Mouse (Mus musculus) cerebellum, adult 11 months (tissue): Measurements from ENCODE around the gene Fbxo24.

ENCODE experiments used
- DNase-seq: peaks from one replicate; pipeline ENCODE4 v3.0.0; 2022

Gene Fbxo24

DNA sequence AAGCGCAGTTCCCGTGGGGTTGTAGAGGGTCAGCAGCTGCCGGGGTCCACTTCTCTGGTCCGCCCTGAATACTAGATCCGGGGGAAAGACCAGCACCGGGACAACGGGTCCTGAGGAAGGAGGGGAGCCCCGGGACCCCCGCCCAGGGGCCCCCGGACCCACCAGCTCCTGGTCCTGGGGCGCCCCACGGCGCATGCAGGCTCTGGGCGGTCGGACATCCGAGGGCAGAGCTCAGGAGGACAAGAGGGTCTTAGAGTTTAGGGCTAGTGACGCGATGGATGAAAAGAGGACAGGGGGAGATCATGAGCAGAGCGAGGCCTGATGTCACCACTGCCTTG is 28.6 kb downstream of the Fbxo24 start:
- DNase-seq = no peak

DNA sequence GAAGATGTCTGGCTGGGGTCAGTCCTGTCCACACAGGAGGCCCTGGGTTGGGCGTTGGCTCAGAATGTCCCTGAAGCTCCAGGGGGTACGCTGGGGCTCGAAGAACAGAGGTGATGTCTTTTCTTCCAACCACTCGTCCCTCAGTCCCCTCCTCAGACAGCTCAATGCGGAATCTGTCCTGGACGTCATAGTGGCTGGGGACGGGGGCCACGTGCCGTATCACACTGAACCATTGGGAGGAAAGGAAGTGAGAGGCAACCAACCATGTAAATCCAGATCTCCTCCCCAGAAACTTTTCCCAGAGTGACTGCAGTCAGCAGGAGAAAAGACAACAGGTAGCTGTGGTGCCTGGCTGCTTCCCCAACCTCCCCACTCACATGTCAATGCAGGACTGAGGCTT is 29.2 kb downstream of the Fbxo24 start:
- DNase-seq = no peak

DNA sequence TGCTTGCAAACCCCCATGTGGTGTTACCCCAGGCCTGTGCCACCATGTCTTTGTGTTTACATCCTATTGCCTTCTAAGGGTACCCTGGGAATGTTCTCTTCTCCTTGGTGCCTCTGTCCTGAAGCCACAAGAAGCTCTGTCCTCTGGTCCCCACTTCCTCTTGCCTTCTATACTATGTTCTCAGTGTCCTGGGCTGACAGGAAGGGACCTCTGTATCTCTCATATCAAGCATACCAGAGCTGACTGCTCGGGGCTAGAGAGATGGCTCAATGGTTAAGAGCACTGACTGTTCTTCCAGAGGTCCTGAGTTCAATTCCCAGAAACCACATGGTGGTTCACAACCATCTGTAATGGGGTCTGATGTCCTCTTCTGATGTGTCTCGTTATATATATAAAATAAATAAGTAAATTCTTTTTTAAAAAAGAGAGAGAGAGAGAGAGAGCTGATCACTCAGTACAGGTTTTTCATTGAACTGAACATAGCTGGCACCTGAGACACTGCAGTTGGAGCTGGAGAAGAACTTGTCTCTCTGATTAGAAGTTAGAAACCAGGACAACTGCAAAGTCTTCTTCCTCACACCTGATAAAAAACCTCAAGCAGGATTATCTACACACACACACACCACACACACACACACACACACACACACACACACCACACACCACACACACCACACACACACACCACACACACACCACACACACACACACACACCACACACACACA is 30.5 kb downstream of the Fbxo24 start:
- no peak for DNase-seq

DNA sequence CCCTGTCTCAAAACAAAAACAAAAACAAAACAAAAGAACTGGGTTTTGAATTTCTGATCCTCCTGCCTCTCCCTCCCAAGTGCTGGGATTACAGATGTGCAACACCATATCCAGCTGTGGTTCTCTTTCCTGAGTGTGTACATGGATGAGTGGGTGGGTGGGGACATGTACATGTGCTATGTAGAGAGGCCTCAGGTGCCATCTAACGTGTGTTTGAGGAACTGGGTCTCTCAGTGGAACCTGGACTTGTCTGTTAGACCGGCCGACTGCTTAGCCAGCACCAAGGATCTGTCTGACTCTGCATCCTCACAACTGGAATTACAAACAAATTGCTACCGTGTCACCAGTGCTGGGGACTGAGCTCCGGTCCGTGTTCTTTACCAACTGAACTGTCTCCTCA is 31.2 kb downstream of the Fbxo24 start:
- no peak for DNase-seq

DNA sequence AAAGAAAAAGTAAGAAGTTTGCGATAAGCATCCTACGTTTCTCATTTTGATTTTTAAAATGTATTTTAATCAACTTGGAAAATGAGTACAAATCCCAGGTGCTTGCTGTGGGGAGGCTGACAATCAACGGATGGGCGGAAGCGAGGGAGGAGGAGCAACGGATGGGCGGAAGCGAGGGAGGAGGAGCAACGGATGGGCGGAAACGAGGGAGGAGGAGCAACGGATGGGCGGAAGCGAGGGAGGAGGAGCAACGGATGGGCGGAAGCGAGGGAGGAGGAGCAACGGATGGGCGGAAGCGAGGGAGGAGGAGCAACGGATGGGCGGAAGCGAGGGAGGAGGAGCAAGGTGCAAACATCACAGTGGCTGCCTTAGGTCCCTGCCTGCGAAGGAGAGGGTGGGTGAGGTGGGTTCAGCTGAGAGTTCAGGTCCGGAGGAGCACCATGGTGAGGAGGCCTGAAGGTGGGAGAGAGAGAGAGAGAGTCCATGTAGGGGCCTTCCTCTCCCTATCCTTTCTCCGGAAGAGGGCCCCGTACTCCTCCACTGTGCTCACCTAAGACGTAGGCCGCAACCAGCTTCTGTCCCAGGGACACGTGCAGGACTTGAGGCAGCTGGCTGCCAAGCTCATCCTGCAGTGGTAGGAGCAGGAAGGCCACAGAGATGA is 32.1 kb downstream of the Fbxo24 start:
- no peak for DNase-seq

DNA sequence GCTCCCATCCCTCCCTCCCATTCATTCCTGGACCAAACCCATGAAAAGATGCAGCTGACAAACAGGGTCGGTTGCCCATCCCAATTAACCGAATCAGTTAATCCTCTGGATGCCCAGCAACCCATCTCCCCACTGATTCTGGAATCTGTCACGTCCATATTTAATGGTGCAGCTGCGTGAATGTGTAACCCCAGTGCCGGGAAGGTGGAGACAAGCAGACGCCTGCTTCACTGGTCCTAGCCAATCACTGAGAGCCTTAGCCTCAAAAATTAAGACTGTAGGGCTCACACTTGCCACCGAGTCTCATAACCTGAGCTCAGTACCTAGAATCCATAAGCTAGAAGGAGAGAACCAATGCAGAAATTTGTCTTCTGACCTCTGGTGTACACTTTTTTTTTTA is 32.9 kb downstream of the Fbxo24 start:
- no peak for DNase-seq

DNA sequence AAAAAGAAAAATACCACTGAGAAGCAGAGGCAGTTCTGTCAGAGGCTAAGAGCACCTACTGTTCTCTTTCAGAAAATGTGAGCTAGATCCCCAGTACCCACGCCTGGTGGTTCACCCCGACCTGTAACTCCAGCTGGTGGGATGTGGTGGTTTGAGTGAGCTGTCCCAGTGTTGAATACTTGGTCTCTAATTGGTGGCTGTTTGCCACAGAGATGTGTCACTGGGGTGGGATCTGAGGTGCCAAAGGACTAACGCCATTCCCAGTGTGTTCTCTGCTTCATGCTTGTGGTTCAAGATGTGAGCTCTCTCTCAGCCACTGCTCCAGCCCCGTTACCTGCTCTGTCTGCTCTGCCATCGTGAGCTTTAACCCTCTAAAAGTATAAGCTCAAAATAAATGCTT is 38.3 kb downstream of the Fbxo24 start:
- DNase-seq = no peak

DNA sequence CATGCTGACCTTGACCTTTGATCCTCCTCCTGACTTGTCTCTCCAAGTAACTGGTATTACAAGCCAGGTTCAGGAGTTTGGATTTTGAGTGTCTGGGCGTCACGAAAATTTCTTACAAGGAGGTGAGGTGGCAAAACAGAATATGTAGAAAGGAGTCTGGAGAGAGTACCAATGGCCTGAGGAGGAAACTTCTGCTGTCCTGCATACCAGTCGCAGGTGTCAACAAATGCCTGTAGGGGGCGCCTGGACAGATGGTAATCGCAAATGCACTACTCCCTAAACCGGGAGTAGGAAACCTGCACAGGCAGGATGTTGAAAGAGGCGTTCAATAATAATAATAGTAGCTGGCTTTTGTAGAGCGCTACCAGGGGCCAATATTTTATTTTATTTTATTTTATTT is 43.8 kb downstream of the Fbxo24 start:
- peak; percentile 67 for DNase-seq

DNA sequence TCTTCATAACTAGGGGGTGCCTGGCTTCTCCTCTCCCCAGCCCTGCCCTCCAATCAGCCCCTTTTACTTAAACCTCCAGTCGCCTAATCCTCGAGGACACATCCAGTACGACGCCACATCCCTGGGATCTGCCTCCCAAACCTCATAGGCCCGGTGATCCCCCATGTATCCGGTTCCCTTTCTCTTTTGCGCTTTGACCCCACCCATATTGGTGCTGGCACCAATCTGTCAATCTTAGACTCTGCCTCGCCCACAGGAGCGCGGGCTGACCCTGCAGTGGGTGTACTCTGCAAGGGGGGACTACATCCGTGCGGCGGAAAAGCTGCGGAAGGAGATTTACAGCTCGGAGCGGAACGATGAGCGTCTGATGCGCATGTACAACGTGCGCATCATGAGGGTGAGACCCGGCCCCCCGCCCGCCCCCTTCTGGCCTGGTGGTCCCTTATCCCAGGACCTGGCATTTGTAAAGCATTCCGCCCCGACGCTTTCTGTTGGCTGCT is 45.1 kb downstream of the Fbxo24 start:
- no peak for DNase-seq

DNA sequence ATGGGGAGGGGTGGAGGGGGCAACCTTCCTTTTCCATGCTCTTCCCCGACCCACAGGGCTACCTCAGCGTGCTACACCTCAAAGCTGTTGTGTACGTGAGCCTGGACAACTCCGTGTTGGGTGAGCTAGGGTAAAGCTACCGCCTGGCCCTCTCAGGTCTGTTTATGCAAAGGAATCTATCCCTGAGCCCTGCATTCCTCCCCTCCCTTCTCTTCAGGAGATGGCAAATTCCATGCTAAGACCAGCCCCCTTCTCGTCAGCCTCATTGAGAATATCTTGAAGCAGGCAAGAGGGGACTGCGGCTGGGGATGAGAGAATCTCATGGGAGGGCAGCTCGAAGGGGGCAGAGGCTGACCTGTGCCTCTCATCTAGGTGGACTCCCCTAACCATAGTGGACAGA is 46.1 kb downstream of the Fbxo24 start:
- DNase-seq = no peak

DNA sequence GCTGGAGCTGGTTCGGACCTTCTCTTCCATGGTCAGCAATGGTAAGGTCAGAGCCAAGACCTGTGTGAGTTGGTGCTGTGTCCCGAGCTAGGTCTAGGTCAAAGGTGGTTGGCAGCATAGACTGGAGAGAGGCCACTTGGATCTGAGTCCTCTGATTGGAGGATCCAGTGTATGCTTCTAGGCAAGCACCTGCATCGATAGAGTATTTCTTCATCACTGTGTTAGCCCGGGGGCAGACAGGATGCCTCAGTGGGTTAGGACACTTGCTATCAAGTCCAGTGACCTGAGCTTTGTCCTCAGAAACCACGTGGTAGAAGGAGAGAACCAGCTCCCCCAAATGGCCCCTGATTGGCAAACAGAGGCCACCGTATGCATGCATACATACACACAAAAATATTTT is 48.6 kb downstream of the Fbxo24 start:
- DNase-seq = no peak

DNA sequence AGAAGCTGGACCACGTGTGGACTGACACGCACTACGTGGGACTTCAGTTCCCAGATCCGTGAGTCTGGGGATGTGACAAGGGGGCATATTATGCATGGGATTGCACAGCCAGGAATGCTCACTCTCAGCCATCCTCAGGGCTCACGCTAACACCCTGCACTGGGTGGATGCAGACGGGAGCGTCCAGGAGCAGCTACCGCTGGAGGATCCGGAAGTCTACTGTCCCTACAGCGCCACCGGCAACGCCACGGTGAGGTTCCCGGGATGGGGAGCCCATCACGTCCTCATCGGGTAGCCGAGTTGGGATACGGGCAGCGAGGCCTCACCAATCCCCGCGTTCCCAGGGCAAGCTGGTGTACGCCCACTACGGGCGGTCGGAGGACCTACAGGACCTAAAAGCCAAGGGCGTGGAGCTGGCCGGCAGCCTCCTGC is 54.3 kb downstream of the Fbxo24 start:
- peak; percentile 75 for DNase-seq

DNA sequence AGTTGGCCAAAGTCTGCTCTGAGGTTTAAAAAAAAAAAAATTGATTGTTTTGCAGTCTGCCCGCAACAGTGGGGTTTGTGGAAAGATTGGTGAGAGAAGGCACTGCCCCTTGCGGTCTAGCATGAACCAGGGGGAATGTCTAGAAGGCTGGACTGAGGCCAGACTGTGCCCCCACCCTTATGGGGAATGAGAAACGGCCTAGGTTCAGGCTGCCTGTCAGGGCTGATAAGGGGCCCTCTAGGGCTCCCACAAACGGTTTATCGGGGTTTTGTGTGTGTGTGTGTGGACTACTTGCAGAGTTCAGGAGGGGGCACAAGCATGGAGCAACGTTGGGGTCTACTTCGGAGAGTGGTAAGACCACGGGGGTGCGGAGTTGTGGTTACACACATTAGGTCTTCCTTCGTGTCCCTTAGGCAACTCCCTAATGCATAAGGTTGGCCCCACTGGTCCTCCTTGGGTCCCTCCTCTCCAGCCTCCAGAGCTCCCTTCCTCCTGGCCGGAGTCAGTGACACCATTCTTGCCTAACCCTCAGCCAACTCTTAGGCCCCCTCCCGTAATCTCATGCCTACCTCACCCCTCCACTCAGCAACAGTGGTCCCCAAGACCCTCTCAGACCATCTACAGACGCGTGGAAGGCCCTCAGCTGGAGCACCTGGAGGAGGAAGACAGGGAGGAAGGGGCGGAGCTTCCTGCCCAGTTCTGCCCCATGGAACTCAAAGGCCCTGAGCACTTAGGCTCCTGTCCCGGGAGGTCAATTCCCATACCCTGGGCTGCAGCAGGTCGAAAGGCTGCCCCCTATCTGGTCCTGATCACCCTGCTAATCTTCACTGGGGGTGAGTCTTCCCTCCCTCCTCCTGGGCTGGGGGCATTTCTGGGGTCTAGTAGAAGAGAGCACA is 57.9 kb downstream of the Fbxo24 start:
- no peak for DNase-seq

DNA sequence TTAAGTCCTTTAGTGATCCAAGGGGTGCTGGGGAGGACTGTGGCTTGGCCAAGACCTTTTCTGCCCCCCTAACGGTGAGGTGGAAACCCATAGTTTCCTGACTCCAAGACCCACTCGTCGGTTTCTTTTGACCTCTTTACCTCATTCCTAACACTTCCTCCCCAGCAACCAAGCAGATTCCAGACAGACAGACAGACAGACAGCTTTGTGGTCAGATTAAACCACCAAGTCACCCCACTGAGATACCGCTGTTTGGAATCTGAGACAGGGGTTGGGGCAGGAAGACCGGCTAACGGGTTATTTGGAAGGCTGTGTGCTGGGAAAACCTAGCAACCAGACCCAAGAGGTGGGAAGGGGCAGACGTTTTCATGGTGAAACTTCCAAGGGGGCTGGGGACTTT is 58.6 kb downstream of the Fbxo24 start:
- DNase-seq = no peak

DNA sequence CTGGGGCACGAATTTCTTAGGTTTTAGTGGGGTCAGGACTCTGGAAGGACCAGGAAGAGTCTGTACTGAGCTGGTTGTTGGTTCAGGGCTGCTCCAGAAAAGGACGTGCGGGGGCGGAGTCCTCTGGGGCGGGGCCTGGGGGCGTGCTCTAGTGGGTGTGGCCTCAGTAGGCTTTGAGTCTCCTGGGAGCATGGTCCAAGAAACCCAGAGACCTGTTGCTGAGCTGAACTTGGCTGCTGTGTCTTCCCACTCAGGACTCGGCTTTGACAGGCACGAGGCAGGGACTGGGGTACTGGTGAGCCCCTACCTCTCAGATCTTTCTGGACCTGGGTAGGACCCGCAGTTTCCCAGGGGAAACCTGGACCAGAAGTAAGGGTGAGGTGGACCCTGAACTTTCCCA is 59.1 kb downstream of the Fbxo24 start, which contains the start of gene Tfr2:
Gene Tfr2, plus strand, starts transcription at position 176 of the 400 bp plus-strand sequence.
- DNase-seq = no peak

DNA sequence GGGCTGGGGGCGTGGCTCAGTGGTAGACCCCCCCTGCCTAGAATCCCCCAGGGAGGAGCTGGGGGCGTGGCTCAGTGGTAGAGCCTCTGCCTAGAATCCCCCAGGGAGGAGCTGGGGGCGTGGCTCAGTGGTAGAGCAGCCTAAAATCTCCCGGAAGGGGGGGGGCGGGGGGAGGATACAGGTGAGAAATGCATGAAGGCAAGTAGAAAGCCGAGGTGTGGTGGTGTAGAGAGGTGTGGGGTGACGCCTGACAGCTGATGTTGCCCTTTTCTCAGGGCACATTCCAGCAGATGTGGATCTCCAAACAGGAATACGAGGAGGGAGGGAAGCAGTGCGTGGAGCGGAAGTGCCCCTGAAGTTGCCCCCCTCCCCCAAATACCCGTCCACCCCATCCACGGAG is 59.8 kb downstream of the Fbxo24 start:
- DNase-seq = no peak

DNA sequence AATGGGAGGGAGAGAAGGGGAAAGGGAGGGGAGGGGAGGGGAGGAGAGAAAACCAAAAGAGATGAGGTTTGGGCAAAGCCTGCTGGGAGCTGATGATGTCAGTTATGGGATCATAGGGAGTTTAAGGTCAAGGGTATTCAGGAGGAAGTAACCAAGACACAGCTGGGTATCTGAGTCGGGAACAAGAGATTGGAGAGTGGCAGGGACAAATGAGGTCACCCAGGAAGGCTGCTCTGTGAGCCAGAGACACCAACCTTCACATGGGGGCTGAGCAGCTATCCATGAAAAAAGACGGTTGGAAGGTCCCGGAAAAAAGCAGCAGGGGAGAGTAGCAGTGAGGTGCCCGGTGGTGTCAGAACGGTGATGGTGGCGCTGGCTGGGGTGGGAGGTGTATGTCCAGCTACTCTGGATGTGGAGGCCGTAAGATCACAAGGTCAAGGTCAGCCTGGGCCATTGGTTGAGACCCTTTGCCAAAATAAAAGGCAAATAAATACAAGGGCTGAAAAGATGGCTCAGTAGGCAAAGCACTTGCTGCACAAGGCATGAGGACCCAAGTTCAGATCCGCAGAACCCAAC is 60.5 kb downstream of the Fbxo24 start:
- no peak for DNase-seq

DNA sequence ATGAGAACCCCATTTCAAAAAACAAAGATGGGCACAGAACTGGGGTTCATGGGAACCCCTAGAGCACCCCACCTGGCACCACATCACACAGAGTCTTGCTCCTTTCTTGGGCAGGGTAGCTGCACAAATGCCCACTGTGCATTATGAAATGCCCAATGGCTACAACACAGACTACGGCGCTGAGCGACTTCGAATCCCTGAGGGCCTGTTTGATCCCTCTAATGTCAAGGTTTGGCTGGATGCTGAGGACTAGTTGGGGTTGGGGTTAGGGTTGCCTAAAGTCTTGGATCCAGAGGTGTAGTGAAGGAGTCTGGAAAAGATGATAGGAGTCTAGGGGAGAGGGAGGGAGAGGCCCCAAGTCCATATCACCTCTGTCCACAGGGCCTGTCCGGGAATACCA is 62.4 kb downstream of the Fbxo24 start:
- DNase-seq = no peak

DNA sequence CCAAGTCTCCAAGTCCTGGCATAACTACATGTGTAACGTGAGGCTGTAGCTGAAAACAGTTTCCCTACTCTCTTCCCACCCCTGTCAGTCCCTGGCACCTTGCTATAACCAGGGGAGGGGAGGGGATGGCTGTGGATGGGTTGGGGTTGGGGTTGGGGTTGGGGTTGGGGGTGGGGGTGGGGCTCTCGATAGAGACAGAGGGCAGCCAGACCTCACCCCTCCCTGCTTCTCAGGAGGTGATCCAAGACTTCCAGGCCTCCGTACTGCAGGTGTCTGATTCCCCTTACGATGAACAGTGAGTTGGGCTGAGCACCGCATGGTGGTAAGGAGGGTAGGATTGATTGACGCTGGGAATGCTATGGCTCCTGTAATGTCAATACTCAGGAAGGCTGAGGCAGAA is 63.1 kb downstream of the Fbxo24 start:
- DNase-seq = no peak

DNA sequence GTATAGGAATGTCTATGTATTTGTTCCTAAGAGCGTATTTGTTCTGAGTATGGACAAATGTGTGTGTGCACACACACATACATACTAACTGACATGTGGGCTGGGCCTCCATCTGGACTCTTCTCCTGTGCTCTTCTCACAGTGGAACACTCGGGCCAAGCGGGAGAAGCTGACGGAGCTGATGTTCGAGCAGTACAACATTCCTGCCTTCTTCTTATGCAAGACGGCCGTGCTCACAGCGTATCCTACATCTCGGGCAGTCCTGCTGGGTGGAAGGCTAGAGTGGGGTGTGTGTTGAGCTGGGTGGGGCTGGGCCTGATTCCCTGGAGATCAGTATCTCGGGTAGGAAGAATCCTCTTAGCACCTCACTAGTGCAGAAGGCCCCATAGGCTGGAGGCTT is 65.8 kb downstream of the Fbxo24 start:
- no peak for DNase-seq
